Mouse (Mus musculus): Measurements from ENCODE around the gene Sco2.

DNA sequence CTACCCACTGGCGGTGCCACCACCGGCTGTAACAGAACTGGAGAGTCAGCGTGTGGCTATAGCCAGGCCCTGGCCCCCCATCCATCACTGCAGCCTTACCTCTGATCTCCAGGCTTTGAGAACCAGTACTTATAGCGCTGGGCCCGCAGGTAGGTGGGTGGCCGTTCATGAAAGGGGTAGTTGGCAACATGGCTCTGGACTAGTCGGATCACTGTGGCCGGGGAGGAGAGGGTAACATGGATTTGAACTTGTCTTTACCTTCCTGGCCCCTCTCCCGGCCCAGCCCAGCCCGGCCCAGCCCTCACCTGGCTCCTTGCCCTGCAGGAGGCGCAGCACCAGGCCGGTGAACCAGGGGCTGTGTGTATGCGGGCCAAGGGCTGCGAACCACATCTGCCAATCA lies 21.6 kb downstream of the Sco2 start:
- TF ChIP-seq POLR2A (IDR thresholded peaks at IDR 0.05; ENCODE audit: control insufficient read depth, extremely low read depth, insufficient read depth, low read length, poor library complexity) (no peak), CTCF (IDR thresholded peaks at IDR 0.05; ENCODE audit: borderline replicate concordance, control insufficient read depth, extremely low read depth, insufficient read depth, low read length, poor library complexity) (no peak)

Data from thymus, adult 2 months (tissue).